Mouse (Mus musculus): Measurements from ENCODE around the gene Kcnk12. TPM values are rescaled to one million over a fixed set of nuclear protein-coding genes. Genes with fewer than 3 reads are reported as not detected.

Gene Kcnk12
- total RNA-seq, 4 experiments from 2014 or later, result not detected

GRCm38 (mm10) chr17:87787711-87788110, 10.1 kb downstream of the Kcnk12 start:
- DNase-seq (ENCODE audit: low spot score in 2 of 2), result no peak

GRCm38 (mm10) chr17:87785721-87786120, 12.1 kb downstream of the Kcnk12 start:
- no peak for DNase-seq (ENCODE audit: low spot score in 2 of 2)

GRCm38 (mm10) chr17:87784911-87785310, 12.9 kb downstream of the Kcnk12 start:
- no peak for DNase-seq (ENCODE audit: low spot score in 2 of 2)

GRCm38 (mm10) chr17:87784141-87784831, 13.5 kb downstream of the Kcnk12 start:
- no peak for DNase-seq (ENCODE audit: low spot score in 2 of 2)

- no peak for DNase-seq (ENCODE audit: low spot score in 2 of 2)
Observed at GRCm38 (mm10) chr17:87781244-87781643, 16.6 kb downstream of the Kcnk12 start.

DNA sequence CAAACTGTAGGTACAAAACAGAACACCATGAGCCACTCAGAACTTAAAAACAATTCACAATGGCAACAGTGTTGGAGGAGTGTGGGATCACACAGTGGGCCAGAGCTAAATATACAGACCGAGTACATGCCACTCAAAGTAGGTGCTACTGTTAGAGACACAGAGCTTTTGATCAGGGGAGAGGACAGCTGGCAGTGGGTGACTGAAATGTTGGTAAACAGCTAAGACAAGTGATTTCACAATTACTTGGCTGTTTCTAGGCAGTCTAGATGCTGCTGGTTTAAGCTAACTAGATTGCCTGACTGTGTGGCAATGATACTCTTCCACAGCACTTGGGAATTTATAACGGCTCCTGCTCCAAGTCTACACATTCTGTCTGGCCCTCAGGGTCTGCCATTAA, 17.6 kb downstream of the Kcnk12 start:
- no peak for DNase-seq (ENCODE audit: low spot score in 2 of 2)

DNA sequence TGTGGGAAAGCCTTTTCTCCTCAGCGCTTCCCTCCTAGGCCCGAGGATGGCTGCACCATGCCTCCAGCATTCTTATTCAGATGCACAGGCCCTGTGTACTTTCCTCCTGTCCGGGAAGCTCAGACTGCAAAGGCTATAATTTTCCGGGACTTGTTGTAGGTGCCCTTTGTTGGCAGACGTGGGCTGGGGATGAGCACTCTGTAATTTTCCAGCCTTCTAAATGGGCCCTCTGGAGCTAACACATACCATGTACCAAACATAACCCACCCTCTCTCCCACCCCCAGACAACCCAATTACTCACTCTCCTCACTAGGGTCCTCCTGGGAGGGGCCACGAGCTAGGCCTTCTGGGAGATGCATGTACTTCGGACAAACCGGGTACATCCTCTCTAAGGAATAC, 22.8 kb downstream of the Kcnk12 start:
- DNase-seq (ENCODE audit: low spot score in 2 of 2), result no peak

GRCm38 (mm10) chr17:87773175-87773574, 24.6 kb downstream of the Kcnk12 start:
- no peak for DNase-seq (ENCODE audit: low spot score in 2 of 2)

- DNase-seq (ENCODE audit: low spot score in 2 of 2), result no peak
Observed at GRCm38 (mm10) chr17:87770766-87771165, 27.0 kb downstream of the Kcnk12 start.

DNA sequence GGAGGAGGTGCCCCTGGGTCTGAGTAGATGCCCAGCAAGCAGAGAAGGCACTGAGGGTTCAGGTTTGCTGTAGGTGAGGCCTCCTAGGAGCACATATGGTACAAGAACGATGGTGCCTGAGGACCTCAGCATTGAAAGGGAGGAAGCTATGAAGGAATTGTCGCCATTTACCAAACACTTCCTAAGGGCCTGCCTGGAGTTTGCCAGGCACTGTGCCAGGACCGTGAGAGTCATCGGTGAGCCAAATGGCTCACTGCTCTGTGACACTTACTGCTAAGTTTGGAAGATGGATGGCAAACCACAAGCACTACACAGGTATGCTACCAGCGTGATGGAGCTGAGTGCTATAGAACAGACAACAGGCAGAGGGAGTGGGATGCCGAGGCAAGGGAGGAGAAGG, 30.9 kb downstream of the Kcnk12 start:
- no peak for DNase-seq (ENCODE audit: low spot score in 2 of 2)

DNA sequence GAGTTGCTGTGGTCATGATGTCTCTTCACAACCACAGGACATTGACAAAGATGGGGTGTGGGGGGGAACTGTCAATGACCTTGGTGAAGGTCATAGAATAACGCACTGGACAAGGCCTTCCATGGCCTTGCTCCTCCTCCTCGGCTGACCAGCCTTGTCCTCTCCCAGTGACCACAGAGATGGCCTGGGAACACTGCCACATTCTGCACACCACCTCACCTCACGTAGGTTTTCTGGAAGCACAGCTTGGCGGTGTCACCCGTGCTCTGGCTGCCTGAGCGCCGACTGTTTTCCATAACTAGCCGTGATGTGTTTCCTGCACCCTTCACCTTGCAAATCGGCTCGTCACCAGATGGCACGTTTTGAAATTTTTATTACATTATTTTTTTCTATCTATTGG, 32.8 kb downstream of the Kcnk12 start:
- DNase-seq (ENCODE audit: low spot score in 2 of 2), result no peak

- DNase-seq (ENCODE audit: low spot score in 2 of 2), result no peak
Observed at GRCm38 (mm10) chr17:87763146-87763545, 34.6 kb downstream of the Kcnk12 start.

- no peak for DNase-seq (ENCODE audit: low spot score in 2 of 2)
Observed at GRCm38 (mm10) chr17:87760315-87760714, 37.5 kb downstream of the Kcnk12 start.

DNA sequence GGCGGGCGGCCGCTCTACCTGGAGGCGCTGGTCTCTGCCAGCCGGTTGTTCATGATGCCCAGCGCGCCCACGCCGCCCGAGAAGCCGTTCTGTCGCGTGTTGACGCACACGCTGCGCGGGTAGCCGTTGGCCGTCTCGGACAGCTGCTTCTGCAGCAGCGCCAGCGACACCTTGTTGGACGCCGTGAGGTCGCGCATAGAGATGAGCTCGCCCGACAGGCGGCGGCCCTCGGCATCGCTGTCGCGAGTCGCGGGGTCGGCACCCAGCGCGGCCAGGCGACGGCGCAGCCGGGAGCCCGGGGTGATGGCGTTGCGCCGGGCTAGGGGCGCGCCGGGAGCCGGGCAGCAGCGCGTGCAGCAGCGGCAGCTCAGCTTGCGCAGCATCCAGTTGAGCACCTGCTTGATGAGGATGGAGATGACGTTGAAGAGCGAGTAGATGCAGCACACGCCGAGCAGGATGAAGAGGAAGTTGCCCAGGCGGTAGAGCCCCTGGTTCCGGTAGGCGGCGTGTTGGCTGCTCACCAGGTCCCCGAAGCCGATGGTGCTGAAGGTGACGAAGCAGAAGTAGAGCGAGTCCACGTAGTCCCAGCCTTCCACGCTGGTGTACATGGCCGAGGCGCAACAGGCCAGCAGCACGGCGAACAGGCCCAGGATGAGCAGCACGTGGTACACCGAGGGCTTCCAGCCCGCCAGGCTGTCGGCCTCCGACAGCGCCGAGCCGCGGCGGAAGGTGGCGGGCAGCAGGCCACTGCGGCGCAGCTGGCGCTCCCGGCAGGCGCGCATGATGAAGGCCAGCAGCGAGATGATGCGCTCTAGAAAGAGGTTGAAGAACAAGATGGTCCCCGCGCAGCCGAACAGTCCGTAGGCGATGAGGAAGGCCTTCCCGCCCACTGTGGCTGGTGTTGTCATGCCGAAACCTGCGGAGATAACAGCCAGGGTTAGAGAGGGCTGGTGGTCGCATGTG, 51.6 kb downstream of the Kcnk12 start:
- DNase-seq (ENCODE audit: low spot score in 2 of 2), result no peak

GRCm38 (mm10) chr17:87744985-87745925, 52.5 kb downstream of the Kcnk12 start:
- no peak for DNase-seq (ENCODE audit: low spot score in 2 of 2)

DNA sequence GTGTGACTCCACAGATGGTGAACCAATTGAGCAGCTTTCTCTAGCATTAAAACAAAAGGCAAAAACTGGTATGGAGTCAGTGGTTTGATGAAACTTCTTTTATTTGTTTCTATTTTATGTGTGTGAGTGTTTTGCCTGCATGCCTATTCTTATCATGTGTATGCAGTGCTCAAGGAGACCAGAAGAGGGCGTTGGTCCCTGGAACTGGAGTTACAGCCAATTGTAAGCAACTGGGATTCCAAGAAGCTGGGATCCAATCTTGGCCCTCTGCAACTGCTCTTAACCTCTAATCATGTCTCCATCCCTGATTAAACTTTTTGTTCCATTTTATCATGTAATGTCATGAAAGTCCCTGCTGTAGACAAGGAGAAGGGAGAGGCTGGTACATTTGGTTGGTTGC, 58.0 kb downstream of the Kcnk12 start:
- DNase-seq (ENCODE audit: low spot score in 2 of 2), result no peak

GRCm38 (mm10) chr17:87737144-87737543, 60.6 kb downstream of the Kcnk12 start:
- DNase-seq (ENCODE audit: low spot score in 2 of 2), result no peak

- DNase-seq (ENCODE audit: low spot score in 2 of 2), result no peak
Observed at GRCm38 (mm10) chr17:87734471-87734870, 63.3 kb downstream of the Kcnk12 start.

DNA sequence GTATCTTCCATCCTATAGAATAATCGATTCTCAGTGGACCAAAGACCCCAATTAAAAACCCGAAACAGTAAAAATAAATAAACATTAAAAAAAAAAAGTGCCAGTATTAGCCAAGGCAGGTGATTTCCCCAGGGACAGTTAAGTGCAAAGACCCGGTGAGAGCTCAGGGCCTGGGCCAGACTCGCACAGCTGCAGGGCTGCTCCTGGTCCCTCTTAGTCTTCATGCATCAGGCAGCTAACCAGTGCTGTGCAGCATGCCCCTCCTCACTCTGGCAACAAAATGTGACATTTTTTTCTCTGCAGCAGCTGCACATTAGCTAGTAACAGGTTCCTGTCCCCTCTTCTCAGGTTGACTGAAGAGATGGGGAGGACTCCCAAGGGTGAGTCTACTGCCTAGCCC, 65.8 kb downstream of the Kcnk12 start:
- no peak for DNase-seq (ENCODE audit: low spot score in 2 of 2)

- no peak for DNase-seq (ENCODE audit: low spot score in 2 of 2)
Observed at GRCm38 (mm10) chr17:87726489-87727356, 71.1 kb downstream of the Kcnk12 start.
